Mouse (Mus musculus) granulocyte monocyte progenitor cell, adult 5-6 weeks (primary cell): ENCODE measurements around the gene Zc3h14. TPM values are rescaled to one million over a fixed set of nuclear protein-coding genes. Genes with fewer than 3 reads are reported as not detected.

Source experiments
- ATAC-seq: replicated peaks from 2 replicates; pipeline ENCODE4 v1.8.0; 2016; ENCODE audit warnings: mild to moderate bottlenecking, moderate TSS enrichment, inconsistent platforms; ENCODE audit not compliant: poor library complexity, severe bottlenecking
- total RNA-seq, 2 experiments: library from RNA; stranded (forward) in 1 of 2; stranded (reverse) in 1 of 2; fragments of 200-712, 200-1000 nt in 1 of 2; fragments of >200 nt in 1 of 2; fragmentation: Nextera tagmentation in 1 of 2; gene quantifications; 2 replicates each; pipeline ENCODE4 v1.2.3; 2014 to 2017

Gene Zc3h14
- total RNA-seq (2014; fragmentation: Nextera tagmentation) (123 and 138 TPM in 2 replicates), total RNA-seq (2017) (99.0 and 116 TPM in 2 replicates)

DNA sequence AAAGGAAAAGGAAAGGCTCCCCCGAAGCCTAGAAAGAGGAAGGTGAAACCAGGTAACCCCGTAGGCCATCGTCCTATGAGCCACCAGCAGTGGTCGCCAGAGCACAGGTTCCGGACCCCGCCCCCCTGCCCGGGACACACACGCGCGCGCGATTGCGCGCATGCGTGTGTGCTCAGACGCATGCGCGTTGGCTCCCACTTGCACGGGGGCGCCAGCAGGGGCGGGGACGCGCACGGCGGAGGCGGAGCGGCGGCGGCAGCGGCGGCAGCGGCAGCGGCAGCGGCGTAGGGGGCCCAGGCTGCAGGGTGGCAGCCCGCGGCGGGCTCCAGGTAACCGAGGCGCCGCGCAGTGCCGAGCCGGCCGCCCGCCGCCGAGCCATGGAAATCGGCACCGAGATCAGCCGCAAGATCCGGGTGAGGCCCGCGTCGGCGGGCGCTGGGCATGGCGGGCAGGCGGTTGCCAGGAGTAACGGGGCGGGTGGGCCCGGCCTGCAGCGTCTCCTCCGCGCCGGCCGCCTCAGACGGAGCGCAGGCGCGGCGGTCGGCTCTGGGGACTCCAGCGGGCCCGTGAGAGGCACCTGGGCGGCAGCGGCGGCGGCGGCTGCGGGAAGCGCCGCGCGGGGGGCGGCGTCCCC is at the start of gene Zc3h14:
Gene Zc3h14, plus strand, starts transcription at position 219 of the 634 bp plus-strand sequence.
- ATAC-seq: peak; percentile 91

DNA sequence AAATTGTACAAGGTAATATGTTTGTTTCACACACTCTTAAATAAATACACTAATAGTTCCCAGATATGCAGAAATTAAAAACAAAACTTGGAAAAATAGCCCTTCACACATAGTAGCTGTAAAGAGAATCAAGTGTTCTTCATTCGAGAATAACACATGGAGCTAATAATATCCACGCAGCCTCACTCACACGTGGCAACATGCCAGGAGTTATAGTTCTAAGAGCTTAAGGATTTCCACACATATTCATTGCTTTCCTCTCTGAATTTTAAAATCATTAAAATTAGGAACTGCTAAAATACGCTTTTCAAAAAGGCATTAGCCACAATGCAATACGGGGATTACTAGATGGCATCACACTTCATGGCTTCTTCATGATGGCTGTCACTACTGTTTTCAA is 49.6 kb upstream of the Zc3h14 start:
- ATAC-seq: no peak

GRCm38 (mm10) chr12:98701564-98701963 is 45.2 kb upstream of the Zc3h14 start:
- no peak for ATAC-seq

DNA sequence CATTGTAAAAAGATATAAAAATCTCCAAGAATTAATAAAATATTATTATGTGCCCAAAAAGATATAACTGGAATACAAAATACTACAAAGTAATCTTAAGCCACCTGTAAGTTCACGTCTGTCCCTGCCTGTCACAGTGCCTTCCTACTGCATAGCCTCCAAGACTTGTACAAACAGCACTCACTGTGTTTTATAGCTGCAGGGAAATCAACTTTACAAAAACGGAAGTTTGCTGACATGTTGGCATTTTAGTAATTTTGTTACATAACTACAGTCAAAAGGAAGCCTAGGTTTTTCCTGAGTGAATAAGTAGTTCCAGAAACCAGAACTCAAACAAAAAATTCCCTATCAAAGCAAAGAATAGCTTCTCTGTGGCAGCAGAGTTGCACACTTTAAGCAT is 43.2 kb upstream of the Zc3h14 start:
- ATAC-seq: peak; percentile 56

DNA sequence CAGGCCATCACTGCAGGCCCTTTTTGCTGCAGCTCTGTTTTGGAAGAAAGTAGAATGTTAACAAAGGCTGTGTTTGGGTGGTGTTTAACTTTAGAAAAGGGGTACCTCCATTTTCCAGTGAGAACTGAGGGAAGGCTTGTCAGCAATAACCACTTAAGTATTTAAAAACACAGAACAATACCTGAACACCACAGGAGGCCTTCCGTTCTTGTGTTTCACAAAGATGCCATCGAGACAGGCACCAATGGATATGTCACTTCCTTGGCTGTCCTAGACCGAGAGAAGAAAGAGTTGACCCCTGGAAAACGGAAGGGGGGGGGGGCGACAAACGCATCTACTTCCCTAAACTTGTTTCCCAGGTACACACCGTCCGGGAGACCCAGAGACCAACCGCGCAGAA is 42.8 kb upstream of the Zc3h14 start:
- peak; percentile 44 for ATAC-seq

DNA sequence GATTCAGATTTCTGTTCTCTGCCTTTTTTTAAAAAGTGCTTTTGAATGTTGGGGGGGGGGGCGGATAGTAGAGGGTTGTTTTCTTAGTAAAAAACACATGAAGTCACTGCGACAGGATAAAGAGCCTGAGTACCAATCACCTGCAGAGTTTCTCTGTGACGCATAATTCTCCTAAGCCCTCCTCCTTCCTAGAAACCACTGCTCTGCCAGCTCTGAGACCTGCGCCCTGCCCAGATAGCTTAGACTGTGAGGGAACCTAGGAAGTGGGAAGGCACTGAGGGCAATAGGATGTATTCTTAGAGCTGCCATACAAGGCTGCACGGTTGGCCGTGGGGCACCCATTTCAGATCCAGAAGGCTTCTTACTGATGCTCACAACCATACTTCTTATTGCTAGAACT is 33.9 kb upstream of the Zc3h14 start:
- ATAC-seq: no peak

DNA sequence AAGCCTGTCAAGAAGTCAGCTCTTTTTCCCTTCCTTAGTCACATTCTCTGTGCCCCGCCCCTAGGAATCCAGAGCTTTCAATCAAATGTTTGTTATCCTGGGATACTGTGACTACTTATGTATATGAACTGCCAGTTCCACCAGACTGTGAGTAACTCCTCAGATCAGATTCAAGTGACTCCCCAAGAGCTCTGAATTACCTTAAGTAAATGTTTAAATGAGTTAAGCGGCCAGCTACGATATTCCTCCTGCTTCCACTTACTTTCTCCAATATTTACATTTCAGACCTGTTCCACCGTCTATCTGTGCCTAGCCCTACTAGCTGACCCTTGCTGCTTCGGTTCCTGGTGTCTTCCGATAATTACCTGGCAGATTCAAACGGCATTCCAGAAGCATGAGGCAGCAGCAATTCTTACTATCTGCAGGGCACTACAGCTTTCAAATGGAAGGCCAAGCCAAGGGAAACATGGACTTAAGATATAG is 33.1 kb upstream of the Zc3h14 start:
- no peak for ATAC-seq

- ATAC-seq: no peak
Measured at GRCm38 (mm10) chr12:98714757-98715156, 32.0 kb upstream of the Zc3h14 start.

GRCm38 (mm10) chr12:98716142-98716541 is 30.6 kb upstream of the Zc3h14 start:
- no peak for ATAC-seq

DNA sequence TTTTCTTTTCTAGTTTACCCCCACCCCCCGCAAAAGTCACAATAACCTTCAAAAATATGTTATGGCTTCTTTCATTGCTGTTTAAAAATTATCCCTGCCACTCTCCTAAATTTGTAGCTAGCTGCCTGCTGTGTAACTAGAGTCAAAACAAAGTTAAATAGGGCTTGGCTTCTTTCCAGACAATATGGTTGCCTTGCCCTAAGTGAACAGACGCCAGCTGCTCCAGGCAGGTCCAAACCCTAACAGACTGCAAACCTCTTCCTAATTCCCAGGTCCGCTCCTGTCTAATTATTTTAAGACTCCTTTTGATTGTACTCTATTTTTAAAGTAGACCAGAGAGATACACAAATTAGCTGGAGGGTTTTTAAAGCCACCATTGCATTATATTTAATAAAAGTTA is 26.1 kb upstream of the Zc3h14 start:
- no peak for ATAC-seq

GRCm38 (mm10) chr12:98721030-98721429 is 25.7 kb upstream of the Zc3h14 start:
- no peak for ATAC-seq

- no peak for ATAC-seq
Measured at GRCm38 (mm10) chr12:98724224-98724623, 22.5 kb upstream of the Zc3h14 start.

DNA sequence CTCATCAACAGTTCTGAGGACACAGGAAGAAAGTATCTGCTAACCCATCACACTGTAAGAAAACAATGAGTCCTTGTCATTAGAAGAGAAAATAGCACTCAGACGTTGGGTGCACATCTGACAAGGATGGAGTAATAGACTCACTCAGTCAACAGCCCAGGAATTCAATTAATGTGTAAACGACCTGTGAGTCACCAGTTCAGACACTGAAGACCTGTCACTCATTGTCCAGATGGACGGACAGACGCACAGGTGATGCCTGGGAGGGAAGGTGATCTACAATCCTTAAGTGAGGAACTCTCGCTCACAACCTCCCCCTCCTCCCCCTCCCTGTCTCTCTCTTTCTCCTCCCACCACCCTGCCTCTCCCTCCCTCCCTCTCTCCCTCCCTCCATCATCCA is 21.8 kb upstream of the Zc3h14 start:
- no peak for ATAC-seq

DNA sequence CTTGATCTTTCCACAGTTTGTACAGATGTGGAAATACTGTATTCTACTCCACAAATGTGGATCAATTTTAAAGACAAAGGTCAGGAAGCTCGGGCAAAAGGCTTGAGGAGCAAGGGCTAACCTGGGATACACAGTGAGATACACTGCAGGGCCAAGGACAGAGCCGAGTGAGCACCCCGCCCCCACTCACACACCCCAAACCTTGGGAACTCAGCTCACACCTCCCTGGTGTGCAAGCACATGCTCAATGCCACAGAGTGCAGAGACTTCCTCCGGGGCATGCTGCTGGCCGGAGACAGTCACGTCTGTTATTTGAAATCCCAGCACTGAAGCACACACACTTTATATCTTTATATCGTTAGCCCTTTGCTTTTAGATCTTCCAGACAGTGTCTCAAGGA is 20.7 kb upstream of the Zc3h14 start:
- no peak for ATAC-seq

DNA sequence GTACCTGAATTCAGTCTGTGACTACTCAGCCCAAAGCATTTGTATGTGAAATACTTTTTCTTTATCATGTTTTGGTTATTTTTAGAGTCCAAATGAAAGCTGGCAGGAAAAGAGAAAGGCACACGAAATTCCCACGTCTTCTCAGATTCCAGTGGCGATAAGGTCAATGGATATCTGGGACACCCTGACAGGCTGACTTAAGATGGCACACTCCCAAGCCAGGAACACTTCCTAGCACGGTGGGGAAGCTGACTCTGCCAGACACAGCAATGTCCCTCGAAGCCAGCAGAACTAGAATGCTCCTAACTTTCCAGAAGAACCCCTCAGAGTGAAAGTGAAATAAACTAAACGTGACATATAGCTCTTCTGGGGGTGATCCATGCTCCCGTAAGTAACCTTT is 19.6 kb upstream of the Zc3h14 start:
- no peak for ATAC-seq

DNA sequence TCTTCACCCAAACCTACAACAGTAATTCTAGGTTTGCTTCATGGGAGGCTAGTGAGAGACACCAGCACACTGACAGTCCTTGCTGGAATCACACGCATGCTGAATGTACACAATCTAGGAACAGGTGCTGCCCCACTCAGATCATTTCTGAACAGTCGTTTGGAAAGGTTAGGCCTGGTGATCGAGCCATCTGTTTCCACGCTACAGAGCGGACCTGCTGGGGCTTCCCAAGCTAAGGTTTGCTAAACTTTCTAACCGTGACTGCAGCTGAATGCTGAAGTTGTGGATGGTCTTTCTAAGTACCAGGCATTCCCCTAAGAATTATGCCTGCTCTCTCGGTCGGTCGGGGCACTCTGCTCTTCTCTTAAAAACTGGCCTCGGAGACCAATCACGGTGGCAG is 16.1 kb upstream of the Zc3h14 start:
- no peak for ATAC-seq

DNA sequence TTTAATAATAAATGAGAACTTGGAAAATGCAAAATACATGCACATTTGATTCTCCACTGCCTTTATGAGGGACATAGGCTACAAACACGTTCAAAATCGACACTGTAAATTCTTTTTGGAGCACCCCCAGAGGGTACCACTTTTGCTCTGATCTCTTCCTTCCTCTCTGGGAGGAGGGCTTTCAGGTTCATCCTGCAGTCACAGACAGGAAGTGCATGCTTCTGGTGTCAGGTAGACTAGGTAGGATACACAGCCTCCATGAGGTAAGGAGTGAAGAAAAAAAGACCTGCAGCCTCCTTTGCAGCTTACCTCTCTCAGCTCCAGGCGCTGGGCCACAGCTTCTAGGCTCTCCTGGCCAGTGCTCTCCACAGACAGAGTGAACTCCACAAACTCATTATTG is 13.6 kb upstream of the Zc3h14 start:
- ATAC-seq: no peak

GRCm38 (mm10) chr12:98733776-98734175 is 13.0 kb upstream of the Zc3h14 start:
- ATAC-seq: peak; percentile 34

DNA sequence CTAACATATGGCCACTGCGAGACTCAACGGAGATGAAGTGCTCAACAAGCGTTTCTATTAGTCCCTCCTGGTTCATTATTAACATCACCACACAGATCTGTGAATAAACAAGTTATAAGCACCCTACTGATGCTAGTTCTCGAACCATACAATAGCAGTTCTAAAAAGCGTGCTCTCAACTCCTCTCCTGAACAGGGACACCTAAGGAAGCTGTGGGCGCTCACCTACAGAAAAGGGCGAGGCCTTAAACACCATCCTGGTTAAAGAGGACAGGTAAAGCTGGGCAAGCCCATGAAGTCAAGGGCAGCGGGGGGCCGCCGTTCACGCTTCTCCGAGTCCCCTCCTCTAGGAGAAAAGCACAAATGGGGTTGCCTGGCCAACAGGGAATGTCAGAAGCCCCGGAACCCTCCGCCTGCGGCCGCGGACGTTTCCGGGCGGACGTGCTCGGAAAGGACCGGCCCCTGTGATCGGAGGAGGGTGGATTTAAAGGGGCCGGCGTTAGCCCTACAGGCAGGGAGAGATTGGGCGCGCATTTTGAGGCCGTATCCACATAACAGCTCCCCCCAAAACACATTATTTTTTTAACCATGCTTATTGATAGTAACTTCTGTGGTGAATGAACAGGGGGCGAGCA is 12.4 kb upstream of the Zc3h14 start:
- ATAC-seq: peak; percentile 84

- no peak for ATAC-seq
Measured at GRCm38 (mm10) chr12:98734880-98735801, 11.6 kb upstream of the Zc3h14 start.
